Mouse (Mus musculus) midbrain, embryonic 11.5 days (tissue): ENCODE results near the gene Ovca2. TPM values are rescaled to one million over a fixed set of nuclear protein-coding genes. Genes with fewer than 3 reads are reported as not detected.

ENCODE experiments used
- ATAC-seq: fragments of 200-750 bp; cut with Nextera tagmentation; 2 replicates; pipeline ENCODE4 v1.8.0; 2017; ENCODE audit warnings: moderate TSS enrichment, moderate library complexity; ENCODE audit not compliant: low FRiP score
- DNase-seq: peaks from one replicate; pipeline ENCODE4 v3.0.0; 2015; ENCODE audit warnings: low spot score; ENCODE audit errors: missing footprints
- H3K27ac ChIP-seq: fragments of 300-500 bp; sonication (generic); 2 replicates; pipeline ENCODE4 v1.5.1; 2014; ENCODE audit warnings: low read depth, low read length
- H3K27me3 ChIP-seq: fragments of 300-500 bp; sonication (generic); 2 replicates; pipeline ENCODE4 v1.6.1; 2014; ENCODE audit warnings: mild to moderate bottlenecking, low read length, moderate library complexity, mixed read lengths; ENCODE audit not compliant: control insufficient read depth, insufficient read depth
- H3K36me3 ChIP-seq: fragments of 300-500 bp; sonication (generic); 2 replicates; pipeline ENCODE4 v1.6.1; 2014; ENCODE audit warnings: mild to moderate bottlenecking, low read length, moderate library complexity, mixed read lengths; ENCODE audit not compliant: control insufficient read depth, insufficient read depth
- H3K4me1 ChIP-seq: fragments of 300-500 bp; sonication (generic); 2 replicates; pipeline ENCODE4 v1.6.1; 2014; ENCODE audit warnings: low read length; ENCODE audit not compliant: control insufficient read depth, insufficient read depth
- H3K4me2 ChIP-seq: fragments of 300-500 bp; sonication (generic); 2 replicates; pipeline ENCODE4 v1.6.1; 2014; ENCODE audit warnings: mild to moderate bottlenecking, moderate library complexity
- H3K4me3 ChIP-seq: fragments of 300-500 bp; sonication (generic); 2 replicates; pipeline ENCODE4 v1.5.1; 2014; ENCODE audit warnings: low read depth, low read length
- H3K9ac ChIP-seq: fragments of 300-500 bp; sonication (generic); 2 replicates; pipeline ENCODE4 v1.6.1; 2014; ENCODE audit warnings: low read length
- H3K9me3 ChIP-seq: fragments of 300-500 bp; sonication (generic); 2 replicates; pipeline ENCODE4 v1.6.1; 2016; ENCODE audit warnings: low read length; ENCODE audit not compliant: control insufficient read depth
- WGBS: fragments of 180-500 bp; shearing (Covaris S2); extraction: QIAGEN DNeasy Blood & Tissue Kit; methylation state at CpG from one replicate; pipeline ENCODE4 v1.1.7; 2014; 5-methylcytosine and 5-hydroxymethylcytosine counted together
- polyA plus RNA-seq: library from polyadenylated mRNA; unstranded; fragments of >200 nt; fragmentation: Nextera tagmentation; extraction: Ambion mirVana; gene quantifications from 2 replicates; pipeline ENCODE4 v1.2.1, GENCODE M21; 2014

Gene Ovca2
- polyA plus RNA-seq, 1 experiment from 2014 or later = 29.8 TPM

DNA sequence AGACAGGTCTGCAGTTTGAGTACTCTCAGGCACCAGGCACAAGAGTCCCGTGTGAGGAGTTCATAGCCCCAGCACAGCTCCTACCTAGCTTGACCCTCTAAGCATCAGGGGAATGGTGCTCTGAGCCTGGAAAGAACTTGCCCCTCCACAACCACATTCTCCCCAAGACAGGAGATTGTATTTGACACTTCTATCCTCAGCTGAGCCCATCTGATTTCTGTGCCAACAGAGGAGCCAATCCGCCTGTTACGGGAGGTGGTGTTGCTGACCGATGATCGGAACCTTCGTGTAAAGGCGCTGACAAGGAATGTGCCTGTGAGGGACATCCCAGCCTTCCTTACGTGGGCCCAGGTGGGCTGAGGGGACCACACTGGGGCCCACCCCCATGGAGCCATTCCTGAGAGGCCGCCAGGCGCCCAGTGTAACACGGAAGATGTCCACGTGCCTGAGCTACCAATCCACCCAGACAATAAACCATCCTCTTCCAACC is 16.0 kb downstream of the Ovca2 start:
- H3K4me1 ChIP-seq = peaks cover 9% of the 10 kb centered on the region
- DNase-seq = peak; percentile 78
- H3K27ac ChIP-seq = no peak overlapping the region
- peaks cover 41% of the 10 kb centered on the region for H3K27me3 ChIP-seq
- H3K9me3 ChIP-seq = no peaks in the 10 kb centered on the region
- no peak overlapping the region for H3K4me3 ChIP-seq
- no peak for ATAC-seq
- WGBS = 92% methylated on average over 12 of the region's 12 CpGs
- no peaks in the 10 kb centered on the region; the same call in 1 of the 2 replicates for H3K36me3 ChIP-seq
- H3K4me2 ChIP-seq = no peak overlapping the region
- no peak overlapping the region for H3K9ac ChIP-seq

- Histone ChIP-seq H3K9me3 (no peaks in the 10 kb centered on the region), H3K4me3 (no peak overlapping the region), H3K9ac (no peak overlapping the region), H3K4me1 (peaks cover 2% of the 10 kb centered on the region; the same call in 1 of the 2 replicates), H3K27ac (no peak overlapping the region), H3K27me3 (peaks cover 30% of the 10 kb centered on the region), H3K4me2 (no peak overlapping the region), H3K36me3 (no peaks in the 10 kb centered on the region; the same call in 1 of the 2 replicates)
- no peak for ATAC-seq
- WGBS = 74% methylated on average over 4 of the region's 4 CpGs
- peak; percentile 82 for DNase-seq
Observed at GRCm38 (mm10) chr11:75161417-75162008, 17.1 kb downstream of the Ovca2 start.

DNA sequence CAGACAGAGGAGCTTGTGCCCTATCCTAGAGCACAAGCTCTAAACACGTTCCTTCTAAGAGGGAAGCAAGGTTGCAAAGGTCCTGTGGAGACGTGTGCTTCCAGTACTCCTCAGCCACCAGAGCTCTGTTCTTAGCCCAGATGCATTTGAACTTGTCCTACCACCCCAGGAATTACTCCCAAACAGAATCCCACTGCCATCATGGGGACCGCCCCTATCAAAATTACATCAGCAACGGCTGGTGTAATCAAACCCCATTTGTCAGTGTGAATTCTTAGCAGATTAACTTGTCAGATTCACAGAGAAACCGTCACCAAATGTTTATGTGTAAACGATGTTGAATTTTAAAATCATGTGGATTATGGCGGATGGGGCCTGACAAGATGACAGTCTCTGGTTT is 17.7 kb downstream of the Ovca2 start:
- H3K9me3 ChIP-seq = no peaks in the 10 kb centered on the region
- no peaks in the 10 kb centered on the region; the same call in 1 of the 2 replicates for H3K36me3 ChIP-seq
- peaks cover 2% of the 10 kb centered on the region; the same call in 1 of the 2 replicates for H3K4me1 ChIP-seq
- no peak overlapping the region for H3K4me2 ChIP-seq
- DNase-seq (peak; percentile 73), ATAC-seq (no peak)
- no peak overlapping the region for H3K27ac ChIP-seq
- peaks cover 24% of the 10 kb centered on the region for H3K27me3 ChIP-seq
- no peak overlapping the region for H3K4me3 ChIP-seq
- H3K9ac ChIP-seq = no peak overlapping the region
- 83% methylated on average over 7 of the region's 7 CpGs for WGBS

DNA sequence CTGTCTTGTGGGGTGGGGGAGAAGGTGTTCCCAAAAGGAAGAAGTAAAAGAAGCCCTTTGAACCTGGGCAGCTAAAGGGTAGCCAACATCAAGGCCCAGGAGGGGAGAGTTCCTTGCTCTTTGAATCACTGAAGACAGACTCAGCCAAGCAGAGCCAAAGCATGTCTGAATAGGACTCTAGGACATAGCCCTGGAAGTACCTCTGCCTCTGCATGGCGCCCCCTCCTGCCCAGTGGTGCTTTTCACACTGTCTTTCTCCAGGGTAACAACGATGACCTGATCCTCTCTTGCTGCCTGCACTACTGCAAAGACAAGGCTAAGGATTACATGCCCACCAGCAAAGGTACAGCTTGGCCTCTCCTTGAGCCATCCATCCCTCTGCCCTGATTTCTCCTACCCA is 19.1 kb downstream of the Ovca2 start:
- Histone ChIP-seq H3K9ac (no peak overlapping the region), H3K4me2 (no peak overlapping the region), H3K27ac (no peak overlapping the region), H3K9me3 (no peaks in the 10 kb centered on the region), H3K36me3 (no peaks in the 10 kb centered on the region; the same call in 1 of the 2 replicates), H3K27me3 (peaks cover 10% of the 10 kb centered on the region), H3K4me1 (no peaks in the 10 kb centered on the region), H3K4me3 (no peak overlapping the region)
- DNase-seq = peak; percentile 80
- no peak for ATAC-seq
- WGBS = 58% methylated on average over 2 of the region's 2 CpGs

DNA sequence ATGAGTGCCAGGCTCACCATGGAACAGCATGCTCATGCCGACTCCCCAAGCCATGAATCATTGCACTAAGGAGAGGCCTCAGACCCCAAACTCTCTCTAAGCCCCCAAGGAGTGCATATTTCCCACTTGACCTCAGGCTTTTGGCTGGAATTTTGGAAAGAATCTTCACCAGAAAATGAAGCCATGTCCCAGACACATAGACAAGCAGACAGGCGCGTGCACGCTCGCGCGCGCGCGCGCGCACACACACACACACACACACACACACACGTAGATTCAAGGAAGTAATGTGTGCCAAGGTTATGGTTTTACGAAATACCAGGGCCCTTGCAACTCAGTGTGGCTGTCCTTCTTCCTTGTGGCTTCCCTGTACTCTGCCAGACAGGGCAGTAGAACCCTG is 20.2 kb downstream of the Ovca2 start:
- no peaks in the 10 kb centered on the region; the same call in 1 of the 2 replicates for H3K36me3 ChIP-seq
- no peak overlapping the region for H3K4me2 ChIP-seq
- no peak overlapping the region for H3K4me3 ChIP-seq
- DNase-seq = peak; percentile 28
- no peaks in the 10 kb centered on the region for H3K9me3 ChIP-seq
- no peak overlapping the region for H3K27ac ChIP-seq
- no peak for ATAC-seq
- 96% methylated on average over 14 of the region's 14 CpGs for WGBS
- no peaks in the 10 kb centered on the region for H3K4me1 ChIP-seq
- H3K27me3 ChIP-seq = no peaks in the 10 kb centered on the region
- H3K9ac ChIP-seq = no peak overlapping the region

GRCm38 (mm10) chr11:75157901-75158300 is 20.7 kb downstream of the Ovca2 start:
- no peak overlapping the region for H3K27ac ChIP-seq
- H3K4me1 ChIP-seq = no peaks in the 10 kb centered on the region
- H3K4me3 ChIP-seq = no peak overlapping the region
- H3K9me3 ChIP-seq = no peaks in the 10 kb centered on the region
- H3K4me2 ChIP-seq = no peak overlapping the region
- no peak for ATAC-seq
- peak; percentile 78 for DNase-seq
- H3K9ac ChIP-seq = no peak overlapping the region
- H3K27me3 ChIP-seq = no peaks in the 10 kb centered on the region
- WGBS = 40% methylated on average over 2 of the region's 2 CpGs
- H3K36me3 ChIP-seq = no peaks in the 10 kb centered on the region; the same call in 1 of the 2 replicates

- no peaks in the 10 kb centered on the region for H3K9me3 ChIP-seq
- H3K4me2 ChIP-seq = no peak overlapping the region
- 75% methylated on average over 4 of the region's 4 CpGs for WGBS
- H3K27ac ChIP-seq = no peak overlapping the region
- DNase-seq (no peak), ATAC-seq (no peak)
- H3K4me1 ChIP-seq = no peaks in the 10 kb centered on the region
- H3K36me3 ChIP-seq = no peaks in the 10 kb centered on the region; the same call in 1 of the 2 replicates
- H3K4me3 ChIP-seq = no peak overlapping the region
- no peak overlapping the region for H3K9ac ChIP-seq
- H3K27me3 ChIP-seq = no peaks in the 10 kb centered on the region
Observed at GRCm38 (mm10) chr11:75157037-75157436, 21.6 kb downstream of the Ovca2 start.

DNA sequence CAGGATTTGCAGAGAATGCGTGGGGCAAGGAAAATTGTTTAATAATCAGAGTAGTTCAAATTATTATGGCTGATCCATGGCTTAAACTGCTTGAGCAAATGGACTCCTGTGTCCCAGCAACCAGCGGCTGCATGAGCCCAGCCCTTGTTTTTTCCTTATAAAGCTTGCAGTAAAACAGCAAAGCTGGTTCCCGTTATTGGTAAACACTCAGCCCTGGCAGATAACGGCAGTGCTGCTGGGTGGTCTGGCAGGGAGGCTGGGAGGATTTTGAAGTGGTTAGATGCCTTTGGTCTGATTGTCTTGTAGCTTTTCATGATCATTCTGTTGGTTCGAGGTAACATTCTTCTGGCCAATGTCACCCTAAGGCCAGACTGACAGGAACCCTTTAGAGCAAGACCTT is 22.2 kb downstream of the Ovca2 start:
- Histone ChIP-seq H3K4me1 (no peaks in the 10 kb centered on the region), H3K27me3 (no peaks in the 10 kb centered on the region), H3K4me2 (no peak overlapping the region), H3K9me3 (no peaks in the 10 kb centered on the region), H3K9ac (peak overlapping the region; percentile 4; the same call in 1 of the 2 replicates), H3K4me3 (no peak overlapping the region), H3K36me3 (no peaks in the 10 kb centered on the region; the same call in 1 of the 2 replicates), H3K27ac (no peak overlapping the region)
- WGBS = 82% methylated on average over 5 of the region's 5 CpGs
- ATAC-seq = no peak
- DNase-seq = no peak

DNA sequence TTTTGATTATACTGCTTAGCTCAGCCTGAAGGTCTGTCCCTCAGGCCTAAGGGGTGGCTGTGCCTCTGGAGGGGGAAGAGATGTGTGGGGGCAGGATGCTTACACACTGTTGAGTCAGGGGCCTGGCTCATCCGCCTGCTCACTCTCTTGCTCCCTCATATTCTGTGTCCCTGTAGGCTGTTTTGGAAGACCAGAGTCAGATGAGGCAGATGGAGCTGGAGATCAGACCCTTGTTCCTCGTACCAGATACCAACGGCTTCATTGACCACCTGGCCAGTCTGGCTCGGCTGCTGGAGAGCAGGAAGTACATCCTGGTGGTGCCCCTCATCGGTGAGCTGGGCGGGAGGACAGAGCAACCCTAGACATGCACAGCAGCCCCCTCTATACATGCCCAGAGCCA is 22.6 kb downstream of the Ovca2 start:
- no peaks in the 10 kb centered on the region for H3K9me3 ChIP-seq
- no peaks in the 10 kb centered on the region for H3K4me1 ChIP-seq
- no peak overlapping the region for H3K27ac ChIP-seq
- H3K27me3 ChIP-seq = no peaks in the 10 kb centered on the region
- H3K4me2 ChIP-seq = no peak overlapping the region
- DNase-seq (no peak), ATAC-seq (no peak)
- no peaks in the 10 kb centered on the region; the same call in 1 of the 2 replicates for H3K36me3 ChIP-seq
- 91% methylated on average over 6 of the region's 6 CpGs for WGBS
- H3K4me3 ChIP-seq = no peak overlapping the region
- 0 out of 2 replicates have a peak overlapping the region, but pooled peaks have one; percentile 4 for H3K9ac ChIP-seq
